Mouse (Mus musculus) erythroblast, embryonic 14.5 days (primary cell): ENCODE data around the gene Fcrla.

Source experiments
- GATA1 ChIP-seq: IDR thresholded peaks from 2 replicates; pipeline ENCODE4 v1.6.1; 2012; ENCODE audit warnings: low read length, inconsistent platforms, mixed read lengths
- TAL1 ChIP-seq: IDR thresholded peaks from 3 replicates; pipeline ENCODE4 v1.6.1; 2012; ENCODE audit warnings: low read length, inconsistent platforms, mixed read lengths

- no peak for TF ChIP-seq GATA1
- TF ChIP-seq TAL1 = no peak
These were observed 19.8 kb downstream of the Fcrla start for GRCm38 (mm10) chr1:170907456-170908191.
